ENCODE assay signal across 8 mouse cellular contexts in the genomic region with DNA sequence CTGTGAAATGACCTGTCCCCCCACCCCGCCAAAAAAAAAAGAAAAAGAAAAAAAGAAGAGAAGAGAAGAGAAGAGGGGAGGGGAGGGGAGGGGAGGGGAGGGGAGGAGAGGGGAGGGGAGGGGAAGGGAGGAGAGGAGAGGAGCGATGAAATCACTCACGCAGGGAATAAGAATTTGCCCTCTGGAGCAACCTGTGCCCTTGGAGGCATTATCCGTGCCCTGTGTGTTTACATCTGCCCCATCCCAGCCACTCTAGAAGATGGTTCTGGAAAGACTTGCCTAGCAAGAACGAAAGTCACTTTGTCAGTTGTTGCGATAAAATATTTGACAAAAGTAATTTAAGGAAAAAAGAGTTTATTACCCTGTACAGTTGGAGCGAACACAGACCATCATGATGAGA. TPM values are rescaled to one million over a fixed set of nuclear protein-coding genes. Genes with fewer than 3 reads are reported as not detected.
DNase-seq lines count a peak whose midpoint lies in the region; ATAC-seq and TF ChIP-seq lines count a peak whose summit lies in the region.

No protein-coding gene starts in this region.

- H3K4me3 ChIP-seq in gastrocnemius, adult 2 months = peak overlapping the region; percentile 95
- H3K4me3 ChIP-seq in testis, adult 2 months (ENCODE audit: control insufficient read depth, low read depth, low read length) = peak overlapping the region; percentile 99
- H3K4me3 ChIP-seq in liver, embryonic 11.5 days (ENCODE audit: low read depth, low read length) = peak overlapping the region; percentile 99

- no peaks in the 10 kb centered on the region for H3K36me3 ChIP-seq in testis, adult 2 months (ENCODE audit: control insufficient read depth, insufficient read depth, low read length)
- H3K36me3 ChIP-seq in liver, embryonic 11.5 days (ENCODE audit: control insufficient read depth, insufficient read depth, low read length) = no peaks in the 10 kb centered on the region

- peak overlapping the region; percentile 84 for H3K4me2 ChIP-seq in liver, embryonic 11.5 days

- no peak for DNase-seq in gastrocnemius, adult 2 months
- DNase-seq in gastrocnemius, adult 18-20 months (ENCODE audit: low spot score) = no peak
- no peak for DNase-seq in testis, postnatal 10 days (ENCODE audit: low spot score)
- no peak for DNase-seq in liver, embryonic 11.5 days (ENCODE audit: low spot score)
- no peak for DNase-seq in adrenal gland, postnatal 14 days
- DNase-seq in cerebellum, postnatal 36 days = no peak

- H3K9ac ChIP-seq in liver, embryonic 11.5 days (ENCODE audit: low read depth, low read length) = no peak overlapping the region

- no peak for TF ChIP-seq POLR2A in testis, adult 2 months (IDR thresholded peaks at IDR 0.05; ENCODE audit: control insufficient read depth, low read depth, low read length)

- ATAC-seq in liver, embryonic 11.5 days (replicated peaks; ENCODE audit: low FRiP score) = peak; percentile 21; the same call in 1 of the 2 replicates
- no peak for ATAC-seq in monocyte, adult 5-6 weeks (replicated peaks; ENCODE audit: insufficient number of reproducible peaks, low FRiP score, low TSS enrichment, poor library complexity, severe bottlenecking)

- peak overlapping the region; percentile 99 for H3K27ac ChIP-seq in gastrocnemius, adult 2 months
- no peak overlapping the region for H3K27ac ChIP-seq in testis, adult 2 months (ENCODE audit: control insufficient read depth, insufficient read depth, low read depth, low read length)
- no peak overlapping the region for H3K27ac ChIP-seq in liver, embryonic 11.5 days (ENCODE audit: low read depth, low read length)

- peaks cover 4% of the 10 kb centered on the region for H3K4me1 ChIP-seq in testis, adult 2 months (ENCODE audit: control insufficient read depth, insufficient read depth, low read length)
- peaks cover 22% of the 10 kb centered on the region for H3K4me1 ChIP-seq in liver, embryonic 11.5 days (replicated peaks; ENCODE audit: control insufficient read depth, insufficient read depth, low read length)

- H3K27me3 ChIP-seq in testis, adult 2 months (ENCODE audit: control insufficient read depth, insufficient read depth, low read length) = no peaks in the 10 kb centered on the region
- H3K27me3 ChIP-seq in liver, embryonic 11.5 days (replicated peaks; ENCODE audit: control insufficient read depth, insufficient read depth, low read length) = no peaks in the 10 kb centered on the region

- no peaks in the 10 kb centered on the region for H3K9me3 ChIP-seq in liver, embryonic 11.5 days (ENCODE audit: control insufficient read depth, low read length)

- no peak for TF ChIP-seq CTCF in gastrocnemius, adult 2 months (IDR thresholded peaks at IDR 0.05)
- TF ChIP-seq CTCF in testis, adult 2 months (IDR thresholded peaks at IDR 0.05; ENCODE audit: control insufficient read depth, insufficient read depth, insufficient replicate concordance, low read depth, low read length) = no peak

- WGBS in liver, embryonic 11.5 days = 27% methylated on average over 6 of the region's 7 CpGs

- intact Hi-C loops in gastrocnemius, adult 2 months (cut with DNase I) = loop anchor here (2.0 kb wide), 1 partner anchor 67 kb away; no protein-coding TSS in a partner anchor

RNA-seq across cellular contexts. Expression of a gene that starts 0.4 kb away (rescaled TPM):
- 100 to 1,000 TPM in 1 of 2 experiments, 10 to 100 TPM in 1; 89.9 to 134 TPM for total RNA-seq in gastrocnemius, adult 2 months (2021)
- 100 to 1,000 TPM in 1 of 2 experiments, 10 to 100 TPM in 1; 96.1 to 106 TPM for total RNA-seq in gastrocnemius, adult 18-20 months (2021)
- polyA plus RNA-seq in testis, adult 2 months (2012; rRNA removed) = 9.9 and 11.8 TPM in 2 replicates
- 80.0 and 83.0 TPM in 2 replicates for polyA plus RNA-seq in liver, embryonic 11.5 days (2014; fragmentation: Nextera tagmentation; extraction: Ambion mirVana)
- 116 and 125 TPM in 2 replicates for total RNA-seq in adrenal gland, postnatal 14 days (2021)
- total RNA-seq in monocyte, adult 5-6 weeks (2017) = 252 to 459 TPM (median 254 TPM) in 3 replicates
